Mouse (Mus musculus) spleen, postnatal 36 days (tissue): ENCODE results near the gene Atg14.
"Not testable (repeated sequence)": the region's sequence is repeated elsewhere in the genome, so short reads cannot be mapped to it uniquely, and the experiment has no call there.

Experiments
- DNase-seq, 2 experiments: peaks; one replicate each; pipeline ENCODE4 v3.0.0; 2022; ENCODE audit warnings: low spot score in 2 of 2, mixed read lengths in 1 of 2

Gene Atg14

GRCm38 (mm10) chr14:47544286-47544685 is 26.2 kb downstream of the Atg14 start:
- peak in 1 of 2 experiments; percentile 21 for DNase-seq

GRCm38 (mm10) chr14:47542283-47542682 is 28.2 kb downstream of the Atg14 start:
- no peak for DNase-seq

- peak in 1 of 2 experiments; percentile 4 for DNase-seq
These were observed 29.0 kb downstream of the Atg14 start for GRCm38 (mm10) chr14:47541325-47541948.

GRCm38 (mm10) chr14:47535096-47535495 is 35.4 kb downstream of the Atg14 start:
- no peak for DNase-seq

DNA sequence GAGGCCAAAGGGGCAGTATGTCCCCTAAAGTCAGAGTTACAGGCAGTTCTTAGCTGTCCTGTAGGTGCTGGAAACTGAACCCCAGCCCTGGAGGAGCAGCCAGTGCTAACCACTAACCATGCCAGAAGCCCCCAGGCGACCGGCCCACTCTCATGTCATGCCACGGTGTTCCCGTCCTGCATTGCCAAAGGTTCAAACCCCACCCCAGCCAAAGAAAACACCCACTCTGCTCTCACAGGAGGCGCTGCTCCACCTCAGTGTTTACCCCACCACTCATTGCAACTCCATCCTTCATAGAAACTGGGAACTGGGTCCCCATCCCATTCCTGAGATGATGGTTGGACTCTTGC is 36.3 kb downstream of the Atg14 start:
- DNase-seq: no peak

GRCm38 (mm10) chr14:47533365-47534175 is 36.9 kb downstream of the Atg14 start:
- DNase-seq: peak; percentile 60 to 75

DNA sequence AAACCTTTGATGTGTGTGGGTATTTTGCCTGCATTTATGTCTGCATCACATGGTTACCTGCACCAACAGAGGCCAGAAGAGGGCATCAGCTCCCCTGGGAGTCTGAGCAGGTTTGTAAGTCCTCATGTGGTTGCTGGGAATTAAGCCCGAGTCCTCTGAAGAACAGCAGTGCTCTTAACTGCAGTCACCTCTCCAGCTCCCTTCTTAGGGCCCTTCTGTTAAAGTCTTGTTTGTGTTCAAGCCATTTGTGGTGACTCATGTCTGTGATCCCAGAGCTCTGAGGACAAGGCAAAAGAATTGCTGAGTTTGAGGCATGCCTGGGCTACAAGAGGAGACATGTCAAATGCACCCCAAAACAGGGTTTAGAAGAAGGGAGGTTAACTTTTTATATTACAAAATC is 38.0 kb downstream of the Atg14 start:
- DNase-seq: no peak

DNA sequence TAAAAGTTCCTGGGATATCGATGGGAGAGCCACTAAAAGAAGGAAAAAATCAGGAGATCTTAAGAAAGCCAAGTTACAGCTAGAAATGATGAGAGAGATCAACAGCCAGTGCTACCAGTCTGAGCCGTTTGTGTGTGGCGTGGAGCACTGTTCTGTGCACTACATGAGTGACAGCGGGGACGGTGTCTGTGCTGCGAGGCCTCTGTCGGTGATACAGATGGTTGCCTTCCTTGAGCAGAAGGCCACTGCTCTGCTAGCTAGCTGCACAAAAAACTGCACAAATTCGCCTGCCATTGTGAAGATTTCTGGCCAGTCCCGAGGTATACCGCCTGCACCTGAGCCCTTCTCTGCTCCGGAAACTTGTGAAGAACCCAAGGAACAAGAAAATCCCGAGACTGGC is 40.9 kb downstream of the Atg14 start:
- DNase-seq: not testable (repeated sequence)

GRCm38 (mm10) chr14:47529019-47529418 is 41.4 kb downstream of the Atg14 start:
- DNase-seq: peak; percentile 46 to 67

GRCm38 (mm10) chr14:47528293-47528692 is 42.2 kb downstream of the Atg14 start:
- DNase-seq: no peak

DNA sequence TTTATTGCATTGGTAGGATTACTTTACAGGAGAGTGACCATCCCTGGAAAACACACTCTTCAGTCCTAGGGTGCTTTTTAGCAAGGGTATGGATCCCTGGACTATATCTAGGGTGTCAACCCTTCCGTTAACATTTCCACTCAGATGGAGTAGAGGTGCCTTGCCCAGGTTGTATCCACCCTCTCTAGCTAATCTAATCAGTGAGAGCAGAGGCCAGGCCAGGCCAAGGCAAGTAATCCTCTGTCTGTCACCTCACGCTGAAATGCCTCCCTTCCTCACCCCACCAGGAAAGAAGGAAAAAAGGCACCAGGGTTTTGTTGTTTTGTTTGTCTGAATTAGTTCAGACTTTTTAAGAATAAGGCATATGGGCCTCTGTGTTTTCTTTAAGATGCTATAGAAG is 42.6 kb downstream of the Atg14 start:
- DNase-seq: peak; percentile 26 to 53

DNA sequence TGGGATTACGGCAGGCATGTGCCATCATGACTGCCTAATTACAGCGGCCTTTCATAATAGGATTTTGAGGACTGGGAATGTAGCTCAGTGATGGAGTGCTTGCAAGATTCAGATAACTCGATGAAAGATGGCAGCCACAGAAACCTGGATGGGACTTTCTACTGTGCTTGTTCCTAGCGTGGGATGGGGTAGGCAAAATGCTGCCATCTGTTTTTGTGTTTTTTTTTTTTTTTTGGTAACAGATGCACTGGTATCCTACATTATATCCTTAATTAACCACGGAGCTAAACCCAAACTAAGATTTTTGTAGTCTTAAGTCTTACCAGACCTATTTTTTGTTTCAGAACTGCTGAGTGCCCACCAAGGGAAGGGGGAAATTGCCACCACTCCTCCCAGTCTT is 44.6 kb downstream of the Atg14 start:
- no peak for DNase-seq

- no peak for DNase-seq
These were observed 45.1 kb downstream of the Atg14 start for GRCm38 (mm10) chr14:47525374-47525773.

GRCm38 (mm10) chr14:47522301-47522700 is 48.1 kb downstream of the Atg14 start:
- DNase-seq: peak; percentile 47 to 68

- DNase-seq: no peak
These were observed 48.8 kb downstream of the Atg14 start for GRCm38 (mm10) chr14:47521609-47522008.

DNA sequence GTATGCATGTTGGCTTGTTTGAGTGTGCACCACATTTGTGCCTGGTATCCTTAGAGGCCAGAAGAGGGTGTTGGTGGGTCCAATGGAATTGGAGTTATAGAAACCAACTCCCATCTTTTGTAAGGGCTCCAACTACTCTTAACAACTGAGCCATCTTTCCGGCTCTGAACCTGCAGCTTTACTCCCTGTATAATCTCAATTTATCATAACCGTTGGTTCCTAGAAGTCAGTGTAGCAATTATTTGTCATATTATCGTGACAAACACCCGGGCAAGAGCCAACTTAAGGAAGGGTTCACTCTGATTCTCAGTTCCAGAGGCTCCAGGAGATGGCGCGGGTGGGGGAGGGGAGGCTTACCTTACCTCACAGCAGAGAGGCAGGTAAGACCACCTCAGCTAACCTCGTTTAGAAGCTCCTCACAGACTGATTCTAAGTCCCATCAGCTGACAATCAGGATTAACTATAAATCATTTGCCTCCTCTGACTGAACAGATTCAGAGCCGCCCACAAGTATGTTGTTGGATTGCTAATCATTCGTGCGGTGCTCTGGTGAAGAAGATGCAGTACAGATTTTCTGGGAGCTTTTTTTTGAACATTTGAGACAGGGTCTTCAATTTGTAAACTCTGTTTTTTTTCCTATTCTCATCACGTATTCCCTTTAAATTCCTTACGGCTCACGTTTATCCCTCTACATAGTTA is 49.5 kb downstream of the Atg14 start:
- no peak for DNase-seq

GRCm38 (mm10) chr14:47518619-47519018 is 51.8 kb downstream of the Atg14 start:
- DNase-seq: peak; percentile 20 to 31

- no peak for DNase-seq
These were observed 53.7 kb downstream of the Atg14 start for GRCm38 (mm10) chr14:47516755-47517154.

DNA sequence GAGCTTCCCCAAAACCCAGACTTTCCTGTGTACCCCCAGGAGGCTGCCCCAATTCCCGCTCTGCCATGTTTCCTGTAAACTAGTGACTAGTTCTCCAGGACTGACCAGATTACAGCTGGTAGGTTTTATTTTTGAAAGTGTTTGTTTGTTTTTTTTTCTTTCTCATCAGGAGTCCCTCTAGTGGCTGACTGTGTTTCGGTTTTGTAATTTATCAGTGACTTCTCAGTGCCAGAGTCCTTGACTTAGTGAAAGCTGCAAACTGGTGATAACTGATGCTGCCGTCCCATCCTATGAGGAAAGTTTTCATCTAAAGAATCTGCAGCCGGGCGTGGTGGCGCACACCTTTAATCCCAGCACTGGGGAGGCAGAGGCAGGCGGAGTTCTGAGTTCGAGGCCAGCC is 54.8 kb downstream of the Atg14 start:
- DNase-seq: peak; percentile 26 to 67

GRCm38 (mm10) chr14:47514816-47515453 is 55.5 kb downstream of the Atg14 start:
- DNase-seq: peak; percentile 26 to 27

DNA sequence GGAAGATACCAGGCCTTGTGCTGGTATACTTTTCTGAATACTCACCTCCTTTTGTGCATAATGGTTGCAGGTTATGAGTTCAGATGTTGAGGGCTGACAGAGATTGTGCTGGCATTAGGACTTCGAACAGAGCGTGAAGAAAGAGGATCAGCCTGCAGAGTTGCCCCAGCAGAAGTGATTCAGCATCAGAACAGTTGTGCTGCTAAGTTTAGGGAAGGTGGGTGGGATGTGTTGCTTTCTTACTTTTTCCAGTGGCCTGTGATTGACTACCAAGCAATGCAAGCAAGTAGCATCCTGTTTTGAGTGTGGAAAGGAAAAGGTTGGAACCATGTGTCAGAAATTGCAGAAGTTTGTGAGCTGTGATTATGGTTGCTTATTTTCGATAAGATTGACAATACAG is 56.8 kb downstream of the Atg14 start:
- no peak for DNase-seq

DNA sequence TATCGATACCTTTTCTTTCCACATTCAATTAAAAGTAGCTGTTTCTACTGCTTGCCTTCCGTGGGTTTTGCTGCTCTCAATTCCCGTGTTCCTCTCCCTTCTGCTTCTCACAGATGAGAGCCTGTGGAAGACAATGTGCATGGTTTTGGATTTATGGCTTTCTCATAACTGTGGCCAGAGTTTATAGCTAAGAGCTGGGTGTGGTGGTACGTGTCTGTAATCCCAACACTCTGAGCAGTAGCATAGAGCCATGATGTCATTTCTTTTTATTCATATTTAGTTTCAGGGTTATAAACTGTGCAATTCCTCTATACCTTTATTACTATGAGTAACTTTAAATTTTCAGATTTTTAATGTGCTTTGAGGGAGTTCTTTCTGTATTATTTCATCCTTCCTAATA is 60.2 kb downstream of the Atg14 start:
- no peak for DNase-seq
